Mouse (Mus musculus) cerebellum, adult 9-10 months (tissue): Measurements from ENCODE around the gene Hif3a.

Experiments
- DNase-seq: peaks from one replicate; pipeline ENCODE4 v3.0.0; 2022

Hif3a gene

DNA sequence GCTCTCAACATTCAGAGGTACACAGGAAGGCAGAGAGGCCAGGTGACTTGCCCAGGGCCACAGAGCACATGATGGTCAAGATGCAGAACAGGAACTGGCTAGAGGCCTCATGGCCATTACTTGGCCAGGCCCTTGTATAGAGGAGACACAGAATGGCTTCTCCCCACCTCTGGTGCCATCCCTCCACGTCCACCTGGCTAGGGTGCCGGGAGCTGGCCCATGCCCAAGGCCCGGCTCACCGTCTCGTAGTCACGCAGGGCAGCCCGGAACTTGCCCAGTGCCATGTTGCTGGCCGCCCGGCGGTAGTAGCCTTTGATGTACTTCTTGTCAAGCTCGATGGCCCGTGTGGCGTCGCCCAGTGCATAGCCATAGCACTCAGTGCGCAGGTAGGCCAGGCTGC is 40.1 kb downstream of the Hif3a start:
- DNase-seq, result peak; percentile 71

DNA sequence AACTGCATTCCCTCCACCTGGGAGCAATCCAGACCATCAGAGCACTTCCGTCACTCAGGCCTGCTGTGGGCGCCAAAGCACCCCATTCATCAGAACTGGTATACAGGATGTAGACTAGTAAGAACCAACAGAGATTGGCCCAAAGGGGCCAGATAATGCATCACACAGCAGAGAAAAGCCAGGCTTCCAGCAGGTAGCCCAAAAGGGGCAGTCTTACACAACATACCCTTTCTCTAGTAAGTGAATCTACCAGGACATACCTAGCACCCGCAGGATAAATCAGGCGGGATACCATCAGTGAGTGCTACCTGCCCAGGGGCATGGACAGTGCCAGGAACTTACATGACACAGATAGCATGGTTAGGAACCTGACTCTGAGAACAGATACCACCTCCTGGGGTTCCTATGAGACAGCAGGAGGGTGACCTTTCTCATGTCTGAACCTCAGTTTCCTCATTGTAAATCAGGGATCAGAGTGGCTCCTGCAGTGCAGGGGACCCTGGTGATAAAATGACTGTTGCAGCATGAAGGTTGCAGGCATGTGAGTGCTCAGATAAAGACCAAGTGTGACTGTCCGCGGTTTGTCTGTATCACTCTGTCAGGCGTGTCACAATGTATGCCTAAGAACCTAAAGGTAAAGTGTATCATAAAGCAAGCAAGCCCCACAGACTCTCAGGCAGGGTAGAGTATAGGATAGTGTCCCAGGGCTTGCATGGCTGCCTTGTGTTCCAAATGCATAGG is 42.6 kb downstream of the Hif3a start:
- peak; percentile 54 for DNase-seq

DNA sequence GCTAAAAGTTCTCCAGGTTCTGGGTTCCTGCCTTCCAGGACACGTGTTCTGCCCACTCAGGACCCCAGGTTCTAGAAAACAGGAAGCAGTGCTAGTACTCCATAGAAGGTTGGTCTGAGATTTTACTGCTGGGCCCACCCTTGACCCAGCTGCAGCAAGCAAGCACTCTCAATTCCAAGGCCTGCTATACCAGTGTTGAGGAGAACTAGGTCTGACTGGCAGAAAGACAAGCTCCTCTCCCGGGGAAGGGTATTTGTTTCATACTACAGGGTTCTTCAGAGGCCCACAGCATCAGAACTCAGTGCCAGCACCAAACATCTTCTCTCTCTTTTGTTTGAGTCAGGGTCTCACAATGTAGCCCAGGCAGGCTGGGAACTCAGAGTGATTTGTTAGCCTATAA is 44.3 kb downstream of the Hif3a start:
- DNase-seq, result peak; percentile 62

DNA sequence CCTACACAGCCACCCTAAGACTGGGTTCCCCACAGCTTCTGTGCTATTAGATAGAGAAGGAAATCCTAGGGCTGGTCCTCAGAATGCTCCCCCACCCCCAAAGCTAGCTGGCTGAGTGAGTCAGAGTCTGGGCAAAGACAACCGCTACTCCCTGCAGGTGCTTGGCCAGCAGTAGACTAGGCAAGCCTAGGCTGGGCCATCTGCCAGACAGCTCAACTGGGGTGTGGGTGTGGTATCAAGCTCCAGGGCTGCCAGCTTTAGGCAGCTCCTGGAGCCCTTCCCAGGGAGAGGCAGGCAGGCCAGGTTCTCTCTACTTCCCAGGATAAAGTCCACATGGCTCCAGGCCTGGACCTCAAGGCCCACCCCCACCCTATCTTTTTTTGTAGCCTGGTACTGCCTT is 45.2 kb downstream of the Hif3a start:
- DNase-seq, result peak; percentile 99

DNA sequence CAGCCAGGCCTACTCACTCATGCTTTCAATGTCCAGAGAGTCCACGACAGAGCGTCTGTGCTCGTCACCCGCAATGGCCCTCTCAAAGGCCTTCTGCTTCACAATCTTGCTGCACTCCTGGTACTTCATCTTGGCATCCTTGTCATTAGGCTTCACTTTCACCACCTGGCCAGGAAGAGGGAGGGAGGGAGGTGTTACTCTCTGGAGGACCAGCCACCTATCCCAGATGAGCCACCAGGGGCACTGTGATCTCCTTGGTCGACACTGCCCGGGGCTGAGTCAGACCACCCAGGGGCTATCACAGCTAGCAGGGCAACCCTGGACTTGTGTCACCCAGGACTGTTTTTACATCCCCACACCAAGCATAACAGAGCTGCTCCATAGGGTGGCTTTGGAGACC is 46.8 kb downstream of the Hif3a start:
- peak; percentile 73 for DNase-seq

DNA sequence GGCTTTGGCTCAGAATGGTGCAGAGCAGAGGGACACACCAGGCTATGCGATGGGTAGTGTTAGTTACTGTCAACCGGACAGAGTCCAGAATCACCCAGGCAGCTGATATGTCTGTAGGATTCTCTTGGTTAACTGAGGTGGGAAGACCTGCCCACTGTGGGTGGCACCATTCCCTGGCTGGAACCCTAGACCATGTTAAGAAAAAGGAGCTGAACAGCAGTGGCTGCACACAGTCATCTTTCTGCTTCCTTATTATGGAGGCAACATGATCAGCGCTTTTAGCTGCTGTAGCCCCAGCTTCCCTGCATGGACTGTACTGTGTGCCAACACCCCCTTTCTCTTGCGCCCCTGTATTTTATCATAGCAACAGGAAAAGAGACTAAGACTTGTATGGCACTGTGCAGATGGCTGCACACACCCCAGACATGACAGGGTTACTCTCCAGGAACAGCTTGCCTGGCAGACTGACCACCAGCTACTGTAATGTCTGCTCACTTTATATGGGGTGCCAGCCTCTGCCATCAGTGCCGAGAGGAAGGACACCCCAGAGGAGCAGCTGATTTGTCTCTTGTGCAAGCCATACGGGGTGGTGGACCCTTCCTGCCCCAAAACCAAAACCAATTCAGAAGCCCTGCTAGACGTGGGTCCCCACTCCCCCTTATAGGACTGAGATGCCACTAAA is 50.2 kb downstream of the Hif3a start:
- peak; percentile 67 for DNase-seq

DNA sequence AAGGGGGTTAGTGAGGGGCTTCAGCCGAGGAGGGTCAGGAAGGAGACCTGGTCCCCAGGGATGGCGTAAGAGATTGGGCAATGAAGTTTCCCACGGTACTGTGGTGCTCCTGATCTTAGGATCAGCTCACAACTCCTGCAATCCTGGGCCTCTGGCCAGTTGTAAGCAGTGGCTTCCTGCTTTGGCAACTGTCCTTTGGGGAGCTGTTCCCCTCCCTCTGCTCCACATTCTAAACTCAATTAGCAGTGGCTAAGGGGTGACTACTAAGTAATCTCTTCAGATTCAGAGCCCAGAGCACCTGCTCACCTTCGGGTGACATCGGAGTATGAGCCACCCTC is 52.2 kb downstream of the Hif3a start:
- no peak for DNase-seq

DNA sequence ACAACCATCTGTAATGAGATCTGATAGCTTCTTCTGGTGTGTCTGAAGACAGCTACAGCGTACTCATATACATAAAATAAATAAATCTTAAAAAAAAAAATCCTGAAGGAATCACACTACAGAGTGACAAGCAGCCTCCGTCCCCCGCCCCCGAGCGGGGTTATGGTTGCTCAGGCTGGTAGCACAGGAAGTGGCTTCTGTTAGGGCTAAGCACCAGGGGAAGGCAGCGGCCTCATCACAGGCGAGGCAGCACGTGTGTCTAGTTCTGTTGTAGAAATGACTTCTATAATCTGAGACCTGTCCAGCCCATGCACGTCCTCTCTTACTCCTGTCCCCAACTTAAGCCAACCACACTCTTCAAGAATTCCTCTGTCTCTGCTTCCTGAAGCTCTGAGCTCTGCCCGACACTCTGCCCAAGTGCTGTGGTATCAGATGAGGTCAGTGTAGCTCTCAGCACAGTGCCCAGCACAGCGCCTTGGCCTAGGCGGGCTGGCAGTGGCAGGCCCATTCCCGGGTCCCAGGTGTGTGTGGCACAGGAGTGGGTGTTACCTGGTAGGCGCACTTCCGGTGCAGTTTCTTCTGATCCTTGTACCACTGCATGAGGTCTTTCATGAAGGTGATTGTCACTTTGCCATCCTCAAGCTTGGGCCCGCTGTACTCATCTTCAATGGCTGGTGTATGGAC is 52.8 kb downstream of the Hif3a start:
- no peak for DNase-seq

DNA sequence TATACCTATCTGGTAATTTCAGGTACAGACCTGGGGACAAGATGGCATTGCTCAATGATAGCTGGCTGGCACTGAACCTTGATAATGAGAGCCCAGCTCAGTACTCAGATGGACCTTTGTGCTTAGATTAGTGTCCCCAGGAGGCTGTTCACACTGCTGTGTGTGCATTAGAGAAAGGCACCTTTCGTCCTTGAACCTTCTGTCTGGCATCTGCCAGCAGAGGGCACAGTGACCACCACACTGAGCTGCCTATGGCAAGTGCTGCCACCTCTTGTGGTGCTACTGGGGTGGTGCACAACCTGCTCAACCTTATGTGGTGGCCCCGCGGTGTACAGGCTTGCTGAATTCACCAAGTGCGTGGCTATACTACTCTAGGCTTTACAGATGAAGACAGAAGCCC is 54.9 kb downstream of the Hif3a start:
- DNase-seq, result peak; percentile 54

DNA sequence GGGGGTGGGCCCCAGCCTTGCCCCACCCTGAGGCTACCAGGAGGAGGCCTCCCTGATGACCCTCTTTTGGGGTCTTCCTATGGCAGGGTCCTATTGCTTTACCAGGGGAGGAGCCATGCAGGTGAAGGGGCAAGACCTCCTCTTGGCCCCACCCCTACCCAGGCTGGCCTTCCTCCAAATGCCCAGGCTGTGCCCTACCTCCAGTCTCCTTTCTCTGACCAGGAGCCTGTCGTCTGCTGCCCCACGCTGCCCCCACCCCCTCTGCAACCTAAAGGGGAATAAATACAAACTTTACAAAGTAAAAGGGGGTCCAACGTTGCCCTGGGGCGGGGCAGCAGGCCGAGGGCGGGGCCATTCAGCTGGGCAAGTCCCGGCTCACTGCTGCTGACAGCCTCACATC is 57.5 kb downstream of the Hif3a start:
- peak; percentile 64 for DNase-seq

DNA sequence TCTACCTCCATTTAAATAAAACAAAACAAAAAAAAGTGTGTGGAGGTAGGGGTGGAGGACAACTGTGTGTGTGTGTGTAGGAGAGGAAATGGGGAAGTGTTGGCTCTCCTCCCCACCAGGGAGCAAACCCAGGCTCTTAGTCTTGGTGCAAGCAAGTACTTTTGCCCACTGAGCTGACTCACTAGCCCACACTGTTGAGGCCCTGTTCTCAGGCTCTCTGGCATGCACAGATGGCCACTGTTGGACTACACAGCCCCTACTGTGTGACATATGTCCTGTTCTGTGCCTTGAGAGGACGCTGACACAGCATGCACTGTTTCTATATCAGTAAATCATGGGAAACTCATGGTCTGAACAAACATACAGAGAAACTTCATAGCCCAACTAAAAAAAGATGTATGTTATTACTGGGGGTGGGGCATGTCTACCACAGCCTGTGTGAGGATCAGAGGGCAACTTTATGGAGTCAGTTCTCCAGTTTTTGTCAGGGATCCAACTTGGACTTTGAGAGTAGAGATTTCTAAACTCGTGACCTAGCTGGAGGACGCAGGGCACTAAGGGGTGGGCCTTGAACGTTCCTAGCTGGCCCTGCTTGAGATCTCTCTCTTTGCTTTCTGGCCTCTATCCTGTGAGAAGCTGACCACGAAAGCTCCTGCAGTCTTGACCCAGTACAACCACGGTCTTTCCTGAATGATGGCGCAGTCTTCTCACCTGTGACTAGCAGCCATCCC is 58.8 kb downstream of the Hif3a start:
- DNase-seq, result peak; percentile 89

DNA sequence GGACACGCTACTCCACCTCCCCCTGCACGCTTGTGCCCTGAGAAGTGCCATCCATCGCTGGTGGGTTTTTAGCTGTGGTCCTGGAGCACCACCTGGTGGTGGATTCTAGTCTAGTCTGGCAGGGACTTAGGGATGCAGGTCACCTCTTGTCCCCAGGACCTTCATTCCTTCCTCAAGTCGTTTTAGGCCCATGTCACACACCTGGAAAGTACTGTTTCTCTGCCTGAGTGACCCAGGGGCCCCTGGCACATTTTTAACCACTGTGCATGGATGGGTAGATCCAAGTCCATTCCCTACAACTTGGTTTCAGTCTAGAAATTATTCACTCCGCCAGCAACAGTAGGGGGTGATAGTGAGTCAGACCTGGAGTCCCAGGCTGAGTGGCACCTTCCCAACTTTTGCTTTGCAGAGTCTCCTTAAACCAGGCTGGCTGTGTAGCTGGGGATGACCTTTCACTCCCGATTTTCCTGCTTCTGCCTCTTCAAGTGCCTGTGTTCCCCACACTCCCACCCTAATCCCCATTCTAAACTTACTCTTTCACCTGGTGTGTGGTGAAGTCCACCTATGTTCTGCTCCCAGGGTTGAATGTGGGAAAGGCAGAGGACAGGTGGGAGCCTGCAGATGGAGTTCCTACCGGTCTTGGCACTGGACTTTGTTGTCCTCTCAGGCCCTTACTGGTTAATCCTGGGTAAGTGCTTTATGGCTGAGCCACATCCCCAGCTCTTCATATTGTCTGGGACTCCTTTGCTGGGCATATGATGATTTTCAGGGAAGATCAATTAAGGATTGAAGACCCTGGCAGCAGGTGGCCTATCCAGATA is 59.6 kb downstream of the Hif3a start:
- DNase-seq, result peak; percentile 94

DNA sequence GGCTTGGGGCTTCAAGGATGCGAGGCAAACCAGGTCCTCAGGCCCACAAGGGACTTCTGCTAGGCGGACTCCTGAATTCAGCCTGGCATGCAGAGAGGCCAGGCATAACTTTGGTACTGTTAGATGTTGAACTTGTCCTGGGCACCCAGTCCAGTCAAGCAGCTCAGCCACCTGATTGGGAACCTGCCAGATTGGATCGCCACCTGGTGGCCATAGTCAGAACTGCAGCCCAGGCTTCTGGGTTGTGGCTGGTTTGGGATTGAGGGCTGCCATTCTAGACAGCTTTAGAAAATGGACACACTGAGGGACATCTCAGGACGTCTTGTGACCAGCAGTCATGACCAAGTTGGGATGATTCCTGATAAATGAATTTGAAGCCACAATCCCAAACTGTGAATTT is 62.6 kb downstream of the Hif3a start:
- DNase-seq, result peak; percentile 94

DNA sequence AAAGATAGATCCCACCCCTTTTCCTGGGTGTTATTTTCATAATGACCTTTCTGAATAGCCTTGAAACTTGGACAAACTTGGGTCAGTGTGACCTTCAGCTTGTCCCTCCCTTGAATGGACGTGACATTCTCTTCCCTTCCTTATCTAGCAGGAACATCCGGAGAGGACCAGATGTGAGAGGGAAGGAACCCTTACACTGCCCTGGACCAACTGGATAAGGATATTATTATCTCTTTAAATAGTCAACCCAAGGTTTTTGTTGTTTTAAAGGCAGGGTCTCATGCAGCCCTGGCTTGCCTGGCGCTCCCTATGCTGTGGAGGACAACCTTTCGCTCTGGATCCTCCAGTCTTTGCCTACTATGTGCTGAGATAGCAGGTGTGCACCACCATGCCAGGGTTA is 63.0 kb downstream of the Hif3a start:
- DNase-seq, result no peak

DNA sequence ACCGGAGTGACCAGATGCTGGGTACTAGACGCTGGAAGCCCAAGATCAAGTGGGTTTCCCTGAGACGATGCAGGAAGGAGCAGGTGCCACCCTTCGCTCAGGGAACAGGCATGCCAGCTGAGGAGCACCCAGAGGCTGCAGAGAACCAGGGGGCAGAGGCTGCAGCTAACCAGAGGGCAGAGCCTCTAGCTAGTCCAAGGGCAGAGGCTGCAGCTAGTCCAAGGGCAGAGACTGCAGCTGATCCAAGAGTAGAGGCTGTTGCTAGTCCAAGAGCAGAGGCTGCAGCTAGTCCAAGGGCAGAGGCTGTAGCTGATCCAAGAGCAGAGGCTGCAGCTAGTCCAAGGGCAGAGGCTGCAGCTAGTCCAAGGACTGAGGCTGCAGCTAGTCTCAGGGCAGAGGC is 66.9 kb downstream of the Hif3a start:
- DNase-seq, result no peak

DNA sequence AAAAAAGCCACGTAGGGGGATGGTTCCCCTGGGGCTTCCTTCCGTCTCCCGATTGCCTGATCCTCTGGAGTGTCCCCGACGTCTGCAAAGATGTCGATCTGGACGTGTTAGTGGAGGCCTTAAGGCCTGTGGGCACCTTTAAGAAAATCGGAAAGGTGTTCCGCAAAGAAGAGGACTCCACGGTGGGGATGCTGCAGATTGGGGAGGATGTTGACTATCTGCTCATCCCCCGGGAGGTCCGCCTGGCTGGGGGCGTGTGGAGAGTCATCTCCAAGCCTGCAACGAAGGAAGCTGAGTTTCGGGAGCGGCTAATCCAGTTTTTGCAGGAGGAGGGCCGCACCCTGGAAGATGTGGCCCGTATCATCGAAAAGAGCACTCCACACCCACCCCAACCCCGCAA is 67.8 kb downstream of the Hif3a start:
- no peak for DNase-seq

DNA sequence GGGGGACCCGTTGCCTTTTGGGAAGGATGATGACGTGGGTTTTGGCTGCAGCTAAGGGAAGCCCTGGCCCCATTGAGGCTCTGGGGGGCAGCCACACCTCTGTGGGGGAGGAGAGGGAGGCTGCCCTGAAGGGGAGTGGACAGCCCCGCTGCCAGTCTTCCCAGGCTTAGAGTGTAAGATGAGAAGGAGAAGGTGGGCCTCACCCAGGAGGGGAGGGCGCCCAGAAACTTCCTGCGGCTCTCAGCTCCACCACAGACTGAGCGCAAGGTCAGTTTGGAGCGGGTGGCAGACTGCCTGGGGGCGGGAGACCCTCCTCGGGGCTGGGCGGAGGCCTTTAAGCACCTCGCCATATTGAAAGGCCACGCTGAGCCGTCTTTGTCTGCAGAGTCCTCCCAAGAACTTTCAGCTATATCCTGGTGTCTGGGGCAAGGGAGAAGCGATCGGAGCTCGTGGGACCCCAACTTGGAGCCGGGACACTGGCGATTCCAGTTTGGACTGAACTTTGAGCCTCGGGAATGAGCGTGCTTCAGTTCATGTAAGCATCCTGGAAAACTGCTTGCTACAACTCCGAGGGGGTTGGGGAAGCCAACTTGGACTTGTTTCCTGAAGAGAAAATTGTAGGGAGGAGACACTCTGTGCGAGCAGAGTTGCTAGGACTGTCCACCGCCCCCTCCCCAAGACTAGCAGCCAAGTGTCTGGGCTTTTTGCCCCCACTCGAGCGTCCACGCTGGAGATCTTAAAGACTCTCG is 68.4 kb downstream of the Hif3a start:
- no peak for DNase-seq

DNA sequence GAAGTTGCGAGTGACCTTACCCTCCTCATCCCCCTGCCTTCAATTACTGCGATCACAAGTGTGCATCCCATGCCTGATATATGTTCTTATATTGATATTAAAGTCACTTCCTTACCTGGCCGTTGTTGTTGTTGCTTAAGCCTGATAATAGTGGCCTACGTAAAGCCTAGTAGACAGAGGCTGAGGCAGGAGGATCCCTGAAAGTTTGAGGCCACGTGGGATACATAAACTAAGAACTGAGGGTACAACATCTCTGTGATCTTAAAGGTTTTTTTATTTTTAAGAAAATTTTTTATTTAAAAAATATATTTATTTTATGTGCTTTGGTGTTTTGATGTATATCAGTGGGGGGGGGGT is 69.8 kb downstream of the Hif3a start, which contains the start of gene Ccdc8:
TSS of gene Ccdc8 (plus strand) at position 258 of the 357 bp plus-strand sequence.
- DNase-seq, result no peak

DNA sequence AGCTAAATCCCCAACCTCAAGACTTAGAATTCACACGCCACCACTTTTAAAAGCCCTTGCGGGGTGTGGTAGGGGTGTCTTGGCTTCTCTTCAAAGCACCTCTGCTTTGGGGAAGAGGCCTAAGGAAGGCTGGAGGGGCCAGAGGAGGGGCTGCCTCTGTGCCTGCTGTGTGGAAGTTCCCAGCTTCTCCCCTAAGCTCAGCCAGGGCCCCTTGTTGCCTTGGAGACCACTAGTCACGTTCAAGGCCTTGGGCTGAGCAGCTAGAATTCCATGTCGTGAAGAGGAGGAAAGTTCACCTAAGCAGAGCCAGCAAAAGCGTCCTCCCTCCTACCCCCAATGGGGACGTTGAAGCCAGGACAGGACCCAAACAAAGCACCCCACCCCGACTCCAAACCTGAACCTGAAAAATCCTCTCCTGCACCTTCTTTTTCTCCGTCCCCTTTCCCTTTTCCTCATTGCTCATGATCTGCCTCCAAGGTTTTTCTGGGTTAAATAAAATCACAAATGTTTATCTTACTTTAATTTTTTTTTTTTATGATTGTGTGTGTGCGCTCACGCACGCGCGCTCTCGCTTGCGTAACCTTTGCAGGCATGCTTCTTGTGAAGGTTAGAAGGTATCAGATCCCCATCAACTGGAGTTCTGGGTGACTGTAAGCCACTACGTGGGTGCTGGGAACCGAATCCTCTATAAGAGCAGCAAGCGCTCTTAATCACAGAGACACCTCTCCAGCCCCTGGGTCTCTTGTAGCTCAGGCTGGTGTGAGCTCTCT is 70.4 kb downstream of the Hif3a start:
- DNase-seq, result no peak

DNA sequence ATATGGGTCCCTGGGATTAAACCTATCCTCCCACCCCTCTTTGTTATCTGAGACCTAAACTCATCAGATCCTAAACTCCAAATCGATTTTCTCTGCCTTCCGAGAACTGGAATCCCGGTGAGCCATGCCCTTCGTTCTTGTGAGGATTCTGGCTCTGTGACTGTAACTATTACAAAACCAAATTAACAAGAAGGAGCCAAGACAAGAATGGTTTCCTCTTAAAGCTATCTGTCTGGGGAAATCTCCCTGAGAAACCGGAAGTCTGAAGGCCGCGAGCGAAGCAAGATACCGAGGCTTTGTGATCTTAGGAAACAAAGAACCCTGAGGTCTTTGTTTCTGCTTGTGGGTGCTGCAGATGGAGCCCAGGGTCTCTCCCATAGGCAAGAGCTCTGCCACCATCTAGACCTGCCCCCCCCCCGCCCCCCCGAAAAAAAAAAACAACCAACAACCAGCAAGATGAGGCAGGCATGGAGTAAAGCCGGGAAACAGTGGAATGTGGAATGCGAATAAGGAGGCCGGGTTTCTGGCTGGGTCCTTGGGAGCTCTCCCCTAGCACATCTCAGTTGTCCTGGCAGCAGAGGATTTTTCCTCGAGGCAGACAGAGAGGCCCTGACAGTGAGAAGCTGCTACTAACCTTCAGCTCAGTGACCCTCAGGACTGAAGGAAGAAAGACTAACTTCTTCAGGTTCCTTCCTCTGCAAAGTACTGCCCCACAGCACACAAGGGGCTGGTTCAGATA is 72.1 kb downstream of the Hif3a start:
- no peak for DNase-seq
